Mouse (Mus musculus): ENCODE measurements around the gene Gnb5.

- no peak for TF ChIP-seq CTCF (conservative IDR thresholded peaks at IDR 0.05; ENCODE audit: low read length)
- TF ChIP-seq NANOG (IDR thresholded peaks at IDR 0.05; ENCODE audit: borderline replicate concordance, low read length), result no peak
- TF ChIP-seq POU5F1 (IDR thresholded peaks at IDR 0.05; ENCODE audit: borderline replicate concordance, low read length), result no peak
These were observed 76.7 kb downstream of the Gnb5 start for GRCm38 (mm10) chr9:75382825-75383224.

Measured in E14TG2a.4 (cell line).